Mouse (Mus musculus): ENCODE data around the gene Tsc2. TPM values are rescaled to one million over a fixed set of nuclear protein-coding genes. Genes with fewer than 3 reads are reported as not detected.
A peak's percentile ranks its signal among the peaks of the same experiment; 100 is the strongest.

Tsc2 gene
- total RNA-seq, 1 experiment from 2014 or later = 25.1 TPM

DNA sequence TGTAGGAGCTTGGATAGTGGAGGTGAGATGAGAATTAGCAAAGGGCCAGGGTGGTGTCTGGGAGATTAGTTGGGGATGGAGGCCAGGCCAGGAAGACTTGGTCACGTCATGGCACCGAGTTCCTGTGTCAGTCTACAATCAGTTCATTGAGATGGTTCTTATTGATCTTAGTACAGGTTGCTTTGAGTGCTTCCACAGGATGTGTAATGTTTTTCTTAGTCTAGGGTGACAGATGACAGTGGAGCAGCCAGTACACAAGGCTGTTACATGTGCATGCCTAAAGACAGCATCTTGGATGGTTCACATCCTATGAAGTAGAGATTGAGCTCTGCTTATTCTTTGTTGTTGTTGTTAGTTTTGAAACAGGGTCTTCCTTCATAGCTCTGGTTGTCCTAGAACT, 70.8 kb downstream of the Tsc2 start:
- ATAC-seq (replicated peaks in 1 of 2; ENCODE audit: insufficient read depth in 1 of 2, low FRiP score in 2 of 2, low TSS enrichment in 1 of 2, low read depth in 1 of 2, poor library complexity in 2 of 2, severe bottlenecking in 2 of 2) = no peak

DNA sequence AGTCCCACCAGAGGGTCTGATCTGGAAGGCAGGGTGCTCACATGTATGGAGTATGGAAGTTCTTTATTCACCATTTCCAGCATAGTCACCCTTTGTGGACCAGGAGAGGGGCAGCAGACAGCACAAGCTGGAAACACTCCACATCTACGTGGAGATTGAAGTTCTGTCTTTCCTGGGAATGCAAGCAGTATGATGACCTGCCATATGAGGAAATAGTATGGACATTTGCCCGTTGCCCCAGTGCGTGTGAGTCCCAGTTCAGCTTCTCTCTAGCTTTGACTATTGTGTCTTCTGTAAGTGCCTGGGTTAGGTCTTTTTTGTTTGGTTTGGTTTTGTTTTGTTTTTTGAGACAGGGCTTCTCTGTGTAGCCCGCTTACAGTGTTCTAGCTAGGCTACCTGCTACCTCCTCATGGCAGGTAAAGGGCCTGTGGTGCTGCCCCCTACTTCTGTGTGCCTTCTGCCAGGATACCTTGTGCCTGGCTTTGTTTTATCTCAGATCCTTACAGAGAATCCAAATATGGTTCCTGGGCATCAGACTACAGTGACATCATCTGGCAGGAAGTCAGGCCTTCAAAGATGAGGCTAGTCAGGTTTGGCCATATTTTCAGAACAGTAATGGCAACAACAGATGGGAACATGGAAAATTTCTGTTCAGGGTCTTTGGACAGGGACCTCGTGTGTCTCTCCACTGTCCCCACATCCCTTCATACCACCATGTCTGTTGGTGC, 72.0 kb downstream of the Tsc2 start:
- no peak for ATAC-seq (replicated peaks in 1 of 2; ENCODE audit: insufficient read depth in 1 of 2, low FRiP score in 2 of 2, low TSS enrichment in 1 of 2, low read depth in 1 of 2, poor library complexity in 2 of 2, severe bottlenecking in 2 of 2)

DNA sequence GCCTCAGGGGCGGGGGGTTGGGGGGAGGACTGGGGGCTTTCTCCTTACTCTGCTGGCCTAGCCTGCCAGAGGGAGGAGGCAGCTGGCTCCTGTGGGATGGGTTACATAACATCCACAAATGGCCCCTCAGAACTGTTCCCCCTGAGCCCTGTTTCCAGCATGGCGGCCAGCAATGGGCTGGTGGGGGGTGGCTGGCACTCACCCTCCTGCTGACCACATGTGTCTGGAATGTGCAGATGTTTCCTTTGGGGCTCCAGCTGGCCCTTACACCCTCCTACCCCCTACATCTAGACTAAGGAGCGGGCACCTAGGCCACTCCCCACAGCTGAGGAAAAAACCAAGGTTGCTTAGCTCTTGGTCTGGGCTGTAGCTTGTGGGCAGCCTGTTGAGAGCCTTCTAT, 73.3 kb downstream of the Tsc2 start:
- ATAC-seq (replicated peaks in 1 of 2; ENCODE audit: insufficient read depth in 1 of 2, low FRiP score in 2 of 2, low TSS enrichment in 1 of 2, low read depth in 1 of 2, poor library complexity in 2 of 2, severe bottlenecking in 2 of 2) = peak; percentile 85 to 88

GRCm38 (mm10) chr17:24558600-24559099, 73.8 kb downstream of the Tsc2 start:
- 0 out of 4 replicates have a peak, but pooled peaks of 1 of the 2 experiments have one; percentile 34 for ATAC-seq (replicated peaks in 1 of 2; ENCODE audit: insufficient read depth in 1 of 2, low FRiP score in 2 of 2, low TSS enrichment in 1 of 2, low read depth in 1 of 2, poor library complexity in 2 of 2, severe bottlenecking in 2 of 2)

GRCm38 (mm10) chr17:24557091-24557490, 75.3 kb downstream of the Tsc2 start:
- no peak for ATAC-seq (replicated peaks in 1 of 2; ENCODE audit: insufficient read depth in 1 of 2, low FRiP score in 2 of 2, low TSS enrichment in 1 of 2, low read depth in 1 of 2, poor library complexity in 2 of 2, severe bottlenecking in 2 of 2)

GRCm38 (mm10) chr17:24551050-24551444, 81.4 kb downstream of the Tsc2 start:
- no peak for ATAC-seq (replicated peaks in 1 of 2; ENCODE audit: insufficient read depth in 1 of 2, low FRiP score in 2 of 2, low TSS enrichment in 1 of 2, low read depth in 1 of 2, poor library complexity in 2 of 2, severe bottlenecking in 2 of 2)

DNA sequence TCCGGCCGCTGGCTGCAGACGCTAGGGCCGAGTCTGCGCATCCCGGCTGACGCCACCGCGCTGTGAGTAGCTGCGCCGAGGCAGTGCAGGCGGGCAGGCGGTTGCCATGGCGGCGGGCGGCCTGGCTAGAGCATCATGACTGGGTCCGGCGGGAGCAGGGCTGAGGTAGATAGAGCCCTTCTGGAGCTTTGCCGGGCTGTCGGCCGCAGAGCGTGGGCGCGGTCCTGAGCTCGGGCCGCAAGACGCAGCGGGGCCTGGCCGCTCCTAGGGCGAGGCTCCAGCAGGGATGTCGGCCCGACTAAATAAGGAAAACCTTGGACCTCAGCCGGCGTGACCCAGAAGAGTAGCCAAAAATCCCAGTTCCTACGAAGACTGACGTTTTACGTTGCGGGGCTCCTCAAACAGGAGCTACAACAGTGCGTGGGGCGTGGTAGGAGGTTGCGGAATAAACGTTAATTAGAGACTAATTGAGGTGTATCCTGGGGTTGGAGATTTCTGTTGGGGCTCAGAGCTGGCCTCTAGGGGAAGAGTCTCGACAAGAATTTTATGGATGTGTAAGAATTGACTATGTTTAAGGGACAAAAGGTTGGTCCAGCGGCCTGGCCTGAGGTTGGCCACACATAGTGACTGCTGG, 81.9 kb downstream of the Tsc2 start:
- ATAC-seq (replicated peaks in 1 of 2; ENCODE audit: insufficient read depth in 1 of 2, low FRiP score in 2 of 2, low TSS enrichment in 1 of 2, low read depth in 1 of 2, poor library complexity in 2 of 2, severe bottlenecking in 2 of 2) = 0 out of 4 replicates have a peak, but pooled peaks of 1 of the 2 experiments have one; percentile 14

GRCm38 (mm10) chr17:24549618-24550415, 82.6 kb downstream of the Tsc2 start, which contains the start of gene Pkd1:
Gene Pkd1 (plus strand): TSS chr17:24549834.
- ATAC-seq (replicated peaks in 1 of 2; ENCODE audit: insufficient read depth in 1 of 2, low FRiP score in 2 of 2, low TSS enrichment in 1 of 2, low read depth in 1 of 2, poor library complexity in 2 of 2, severe bottlenecking in 2 of 2) = peak; percentile 91 to 93

DNA sequence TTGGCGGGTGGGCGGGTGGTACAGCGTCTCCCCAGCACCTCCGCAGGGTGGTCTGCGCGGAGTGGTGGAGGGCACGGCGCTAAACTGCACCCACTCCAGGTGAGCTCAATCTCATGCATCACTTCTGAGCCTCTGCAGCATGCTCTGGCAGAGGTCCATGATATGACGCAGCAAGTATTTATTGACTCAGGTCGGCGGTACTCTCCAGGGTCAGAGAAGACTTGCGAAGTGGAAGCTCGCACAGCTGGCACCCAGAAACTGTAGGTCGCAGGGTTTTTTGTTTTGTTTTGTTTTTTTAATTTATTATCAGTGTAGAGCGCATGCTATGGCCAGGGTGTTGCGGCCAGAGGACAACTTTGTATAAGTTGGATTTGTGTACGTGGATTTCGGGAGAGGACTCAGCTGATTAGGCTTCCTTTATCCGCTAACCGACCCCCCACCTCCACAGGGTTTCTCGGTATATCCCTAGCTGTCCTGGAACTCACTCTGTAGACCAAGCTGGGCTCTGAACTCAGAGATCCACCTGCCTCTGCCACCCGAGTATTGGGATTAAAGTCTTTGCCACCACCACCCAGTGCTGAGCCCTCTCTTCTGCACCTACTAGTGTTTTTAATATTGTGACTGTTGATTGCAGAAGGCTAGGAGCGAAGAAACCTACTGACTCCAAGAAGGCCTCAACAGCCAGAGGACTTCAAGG, 83.4 kb downstream of the Tsc2 start:
- ATAC-seq (replicated peaks in 1 of 2; ENCODE audit: insufficient read depth in 1 of 2, low FRiP score in 2 of 2, low TSS enrichment in 1 of 2, low read depth in 1 of 2, poor library complexity in 2 of 2, severe bottlenecking in 2 of 2) = peak; percentile 30 to 34; a peak in 2 of 4 replicates

DNA sequence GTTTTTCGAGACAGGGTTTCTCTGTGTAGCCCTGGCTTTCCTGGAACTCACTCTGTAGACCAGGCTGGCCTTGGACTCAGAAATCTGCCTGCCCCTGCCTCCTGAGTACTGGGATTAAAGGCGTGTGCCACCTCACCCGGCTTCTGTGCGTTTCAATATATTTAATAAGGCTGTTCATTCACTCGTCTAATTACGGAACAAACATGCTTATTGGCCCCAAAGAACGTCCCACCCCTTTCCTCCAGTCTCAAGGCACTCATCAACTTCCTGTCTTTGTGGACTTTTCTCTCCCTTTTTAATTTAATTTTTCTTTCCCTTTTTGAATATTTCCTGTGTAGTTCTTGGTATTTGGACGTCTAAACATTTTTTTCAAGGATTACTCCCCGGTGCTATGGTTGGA, 84.0 kb downstream of the Tsc2 start:
- peak in 1 of 2 experiments; percentile 44; a peak in 1 of 4 replicates for ATAC-seq (replicated peaks in 1 of 2; ENCODE audit: insufficient read depth in 1 of 2, low FRiP score in 2 of 2, low TSS enrichment in 1 of 2, low read depth in 1 of 2, poor library complexity in 2 of 2, severe bottlenecking in 2 of 2)

- no peak for ATAC-seq (replicated peaks in 1 of 2; ENCODE audit: insufficient read depth in 1 of 2, low FRiP score in 2 of 2, low TSS enrichment in 1 of 2, low read depth in 1 of 2, poor library complexity in 2 of 2, severe bottlenecking in 2 of 2)
Observed at GRCm38 (mm10) chr17:24546234-24546633, 86.2 kb downstream of the Tsc2 start.

Other genes starting within 250 kb of the Tsc2 start
- 160 and 256 TPM in 2 replicates for gene Rnps1, start 218.1 kb downstream of the Tsc2 start, total RNA-seq (2017)
- gene Eci1, start 206.0 kb downstream of the Tsc2 start, total RNA-seq (2017) = 21.2 and 30.8 TPM in 2 replicates
- 2.7 TPM in 1 of 2 replicates, not detected in the other for gene Dnase1l2, start 189.5 kb downstream of the Tsc2 start, total RNA-seq (2017)
- 12.1 and 22.6 TPM in 2 replicates for gene E4f1, start 162.3 kb downstream of the Tsc2 start, total RNA-seq (2017)
- 12.9 and 13.3 TPM in 2 replicates for gene Pgp, start 162.2 kb downstream of the Tsc2 start, total RNA-seq (2017)
- gene Bricd5, start 158.7 kb downstream of the Tsc2 start, total RNA-seq (2017) = 1.2 TPM in 1 of 2 replicates, not detected in the other
- gene Mlst8, start 153.6 kb downstream of the Tsc2 start, total RNA-seq (2017) = 9.2 and 31.8 TPM in 2 replicates
- not detected in 2 replicates for gene Caskin1, start 144.0 kb downstream of the Tsc2 start, total RNA-seq (2017)
- gene Traf7, start 104.7 kb downstream of the Tsc2 start, total RNA-seq (2017) = 72.9 and 85.6 TPM in 2 replicates
- 1.4 TPM in 1 of 2 replicates, not detected in the other for gene Rab26, start 98.4 kb downstream of the Tsc2 start, total RNA-seq (2017)
- gene Pkd1, start 82.8 kb downstream of the Tsc2 start, total RNA-seq (2017) = 13.3 and 17.9 TPM in 2 replicates
- 11.1 and 14.5 TPM in 2 replicates for gene Nthl1, start 50 bp upstream of the Tsc2 start, total RNA-seq (2017)
- 2.2 and 4.7 TPM in 2 replicates for gene Slc9a3r2, start 17.7 kb upstream of the Tsc2 start, total RNA-seq (2017)
- gene Npw, start 25.8 kb upstream of the Tsc2 start, total RNA-seq (2017) = not detected in 2 replicates
- 19.7 and 22.8 TPM in 2 replicates for gene Zfp598, start 37.1 kb upstream of the Tsc2 start, total RNA-seq (2017)
- gene Syngr3, start 57.3 kb upstream of the Tsc2 start, total RNA-seq (2017) = 0.25 TPM in 1 of 2 replicates, not detected in the other
- gene Gfer, start 63.5 kb upstream of the Tsc2 start, total RNA-seq (2017) = 29.3 and 45.5 TPM in 2 replicates
- gene Noxo1, start 63.6 kb upstream of the Tsc2 start, total RNA-seq (2017) = 1.2 and 2.8 TPM in 2 replicates
- 24.0 and 29.7 TPM in 2 replicates for gene Tbl3, start 75.0 kb upstream of the Tsc2 start, total RNA-seq (2017)
- not detected in 2 replicates for gene Rnf151, start 85.4 kb upstream of the Tsc2 start, total RNA-seq (2017)
- 1,140 and 1,689 TPM in 2 replicates for gene Rps2, start 85.5 kb upstream of the Tsc2 start, total RNA-seq (2017)
- gene Ndufb10, start 91.8 kb upstream of the Tsc2 start, total RNA-seq (2017) = 164 and 207 TPM in 2 replicates
- not detected in 2 replicates for gene Rpl3l, start 95.2 kb upstream of the Tsc2 start, total RNA-seq (2017)
- gene Msrb1, start 104.0 kb upstream of the Tsc2 start, total RNA-seq (2017) = 33.6 and 69.4 TPM in 2 replicates
- gene Hs3st6, start 120.4 kb upstream of the Tsc2 start, total RNA-seq (2017) = not detected in 2 replicates
- gene Meiob, start 171.7 kb upstream of the Tsc2 start, total RNA-seq (2017) = 0.44 TPM in 1 of 2 replicates, not detected in the other
- gene Hagh, start 207.5 kb upstream of the Tsc2 start, total RNA-seq (2017) = 24.5 and 24.6 TPM in 2 replicates
- gene Fahd1, start 217.7 kb upstream of the Tsc2 start, total RNA-seq (2017) = 15.0 and 19.6 TPM in 2 replicates
- not detected in 2 replicates for gene Igfals, start 233.4 kb upstream of the Tsc2 start, total RNA-seq (2017)